Mouse (Mus musculus) kidney, adult 18-20 months (tissue): ENCODE measurements at regions not wholly inside any gene's neighbourhood (a gene's known extent, or its start where the extent isn't known, plus 50 kb on each side); places are given as distances from the start of the nearest gene placed in this dataset.

ENCODE experiments used
- DNase-seq: peaks from one replicate; pipeline ENCODE4 v3.0.0; 2021

GRCm38 (mm10) chr11:31784332-31784901 is 87.6 kb upstream of the Cpeb4 start:
- no peak for DNase-seq

DNA sequence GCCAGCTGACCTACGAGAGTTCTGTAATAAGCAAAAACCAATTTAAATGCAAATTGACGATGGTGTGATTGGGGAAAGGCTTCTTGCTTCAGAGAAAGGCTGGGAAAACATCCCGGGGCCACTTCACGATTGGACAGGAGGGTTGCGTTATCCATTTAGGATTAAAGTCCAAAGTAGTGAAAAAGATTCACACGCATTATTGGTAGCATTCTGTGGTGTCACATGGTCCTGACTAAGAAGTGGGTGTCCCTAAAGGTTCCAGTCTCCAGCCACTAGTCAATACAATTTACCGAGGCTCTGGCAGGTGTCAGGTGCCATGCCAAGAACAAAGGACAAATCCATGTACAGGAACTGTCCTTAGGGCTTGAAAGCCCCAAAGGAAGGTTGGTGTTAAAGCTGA is 86.9 kb upstream of the Cpeb4 start:
- DNase-seq: no peak

DNA sequence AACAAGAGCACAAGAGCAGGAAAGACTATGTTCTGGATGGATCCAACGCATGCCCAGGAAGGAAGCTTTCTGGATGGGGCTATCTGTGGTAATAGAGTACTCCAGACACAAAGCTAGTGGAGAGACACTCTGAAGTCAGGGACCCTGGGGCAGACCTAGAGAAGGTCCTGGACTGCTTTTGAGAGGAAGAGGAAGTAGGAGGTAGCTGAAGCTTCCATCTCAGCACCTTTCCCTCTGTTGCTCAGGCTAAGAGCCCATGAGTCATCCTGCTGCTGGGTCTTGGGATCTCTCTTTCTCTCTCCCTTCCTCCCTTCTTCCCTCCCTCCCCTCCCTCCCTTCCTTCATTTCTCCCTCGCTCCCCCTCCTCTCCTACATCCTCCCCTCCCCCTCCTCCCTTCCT is 84.6 kb upstream of the Cpeb4 start:
- DNase-seq: no peak

GRCm38 (mm10) chr11:31787917-31788703 is 83.9 kb upstream of the Cpeb4 start:
- DNase-seq: no peak

- no peak for DNase-seq
These were observed 82.0 kb upstream of the Cpeb4 start for GRCm38 (mm10) chr11:31789967-31790366.

DNA sequence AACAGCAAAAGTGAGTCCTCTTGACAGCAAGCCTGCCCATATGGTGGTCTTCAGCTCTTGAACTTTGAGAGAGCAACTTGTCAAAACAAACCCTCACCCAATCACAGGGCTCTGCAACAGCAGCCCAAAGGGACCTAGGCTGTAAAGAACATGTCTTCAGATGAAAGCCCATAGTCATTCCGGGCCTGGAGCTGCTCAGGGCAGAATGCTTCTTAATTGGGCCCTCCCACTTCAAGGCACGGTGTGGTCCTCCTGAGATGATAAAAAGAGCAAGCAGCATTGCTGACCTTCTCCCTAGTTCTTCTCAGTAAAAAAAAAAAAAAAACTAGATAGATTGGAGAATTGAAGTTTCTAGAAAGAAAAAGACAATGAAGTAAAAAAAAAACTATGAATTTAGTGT is 80.7 kb upstream of the Cpeb4 start:
- no peak for DNase-seq

GRCm38 (mm10) chr11:31795084-31795483 is 76.9 kb upstream of the Cpeb4 start:
- no peak for DNase-seq

DNA sequence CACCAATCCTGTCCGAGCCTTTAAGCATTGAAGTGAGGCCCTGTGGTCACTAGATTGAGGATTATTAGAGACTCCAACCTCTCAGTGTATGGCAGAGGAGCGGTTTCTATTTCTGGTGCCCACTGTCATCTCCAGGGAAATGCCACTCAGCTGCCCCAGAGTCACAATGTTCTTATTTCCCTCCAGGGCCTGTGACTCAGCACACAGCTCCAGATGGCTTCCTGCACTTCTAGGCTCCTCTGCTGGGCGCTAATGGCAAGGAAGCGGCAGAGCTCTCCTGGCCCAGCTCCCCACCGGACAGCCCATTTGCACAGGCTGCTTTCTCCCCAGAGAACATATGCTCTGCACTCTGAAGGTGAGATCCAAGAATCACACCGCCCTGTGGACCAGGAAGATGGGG is 75.8 kb upstream of the Cpeb4 start:
- DNase-seq: no peak

GRCm38 (mm10) chr11:31801575-31801974 is 70.4 kb upstream of the Cpeb4 start:
- DNase-seq: peak; percentile 80

DNA sequence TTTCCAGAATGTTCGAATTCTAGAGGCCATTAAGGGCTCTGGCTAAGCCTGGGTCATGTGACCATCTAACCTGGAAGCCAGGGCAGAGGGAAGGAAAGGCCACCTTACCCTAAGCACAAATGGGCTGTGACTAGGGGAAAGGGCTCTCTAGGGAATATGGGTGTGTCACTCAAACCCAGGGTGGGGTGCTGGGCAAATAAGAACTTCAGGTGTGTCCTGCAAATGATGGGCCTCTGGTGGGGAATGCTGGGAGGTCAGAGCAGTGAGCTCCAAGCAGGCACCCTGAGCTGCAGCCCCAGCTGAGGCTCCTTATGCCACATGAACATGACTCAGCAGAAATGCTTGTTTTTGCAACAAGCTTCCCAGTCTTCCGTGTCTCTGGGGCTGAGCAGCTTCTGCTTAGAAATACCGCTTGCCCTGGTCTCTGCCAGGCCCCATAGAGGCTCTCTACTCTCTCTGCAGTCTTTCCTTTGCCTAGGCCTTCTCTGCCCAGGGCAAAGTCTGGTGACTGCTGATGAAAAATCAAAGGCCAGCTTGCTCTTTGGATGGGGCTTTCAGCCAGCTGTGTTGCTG is 68.6 kb upstream of the Cpeb4 start:
- DNase-seq: peak; percentile 57

DNA sequence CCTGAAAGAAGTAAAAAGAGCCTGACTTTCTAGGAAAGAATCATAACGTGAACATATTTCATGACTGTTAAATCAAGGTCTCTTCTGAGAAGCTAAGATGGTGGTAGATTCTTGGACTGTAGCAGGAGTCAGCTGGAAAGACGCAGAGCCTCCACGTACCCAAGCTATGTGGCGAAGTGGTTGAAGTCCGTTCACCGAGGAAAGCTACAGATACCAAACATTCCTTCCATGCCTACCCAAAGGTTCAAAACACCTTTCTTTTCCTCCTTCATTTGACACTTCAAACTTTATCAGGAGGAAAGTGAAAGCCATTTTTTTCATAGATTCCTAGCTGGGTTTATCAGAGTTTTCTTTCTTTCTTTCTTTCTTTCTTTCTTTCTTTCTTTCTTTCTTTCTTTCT is 67.5 kb upstream of the Cpeb4 start:
- DNase-seq: no peak

DNA sequence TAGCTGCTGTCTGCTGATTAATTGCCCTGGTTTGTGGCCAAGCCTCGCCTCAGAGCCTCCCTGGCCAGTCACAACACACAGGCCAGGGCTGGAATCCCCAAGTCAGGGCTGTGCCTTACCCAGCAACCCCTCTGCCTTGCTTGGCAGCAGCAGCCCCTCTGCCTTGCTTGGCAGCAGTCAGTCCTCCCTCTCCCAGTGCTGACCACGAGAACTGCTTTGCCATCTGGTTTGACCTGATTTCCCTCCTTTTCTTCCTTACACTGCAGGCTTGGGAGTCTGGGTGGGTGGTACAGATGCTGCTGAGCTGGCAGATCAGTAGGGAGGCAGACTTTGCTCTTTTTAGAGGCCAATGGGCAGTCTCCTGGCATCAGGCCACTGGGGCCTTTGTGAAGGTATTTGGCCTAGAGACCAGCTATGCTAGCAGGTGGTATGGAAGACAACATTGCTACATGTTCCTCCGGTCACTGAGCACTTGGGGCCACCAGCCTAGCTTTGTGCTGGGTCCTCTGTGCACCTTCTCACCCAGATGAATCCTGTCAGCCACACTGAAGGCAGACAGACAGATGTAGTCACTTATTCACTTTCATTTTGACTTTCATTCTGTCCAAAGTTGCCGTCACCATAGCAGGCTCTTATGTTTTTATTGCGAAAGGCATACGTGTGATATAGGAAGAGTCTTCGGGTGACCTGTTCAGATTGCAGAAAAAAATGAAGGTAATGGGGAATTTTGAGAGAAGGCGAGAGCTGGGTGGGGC is 64.4 kb upstream of the Cpeb4 start:
- peak; percentile 88 for DNase-seq

DNA sequence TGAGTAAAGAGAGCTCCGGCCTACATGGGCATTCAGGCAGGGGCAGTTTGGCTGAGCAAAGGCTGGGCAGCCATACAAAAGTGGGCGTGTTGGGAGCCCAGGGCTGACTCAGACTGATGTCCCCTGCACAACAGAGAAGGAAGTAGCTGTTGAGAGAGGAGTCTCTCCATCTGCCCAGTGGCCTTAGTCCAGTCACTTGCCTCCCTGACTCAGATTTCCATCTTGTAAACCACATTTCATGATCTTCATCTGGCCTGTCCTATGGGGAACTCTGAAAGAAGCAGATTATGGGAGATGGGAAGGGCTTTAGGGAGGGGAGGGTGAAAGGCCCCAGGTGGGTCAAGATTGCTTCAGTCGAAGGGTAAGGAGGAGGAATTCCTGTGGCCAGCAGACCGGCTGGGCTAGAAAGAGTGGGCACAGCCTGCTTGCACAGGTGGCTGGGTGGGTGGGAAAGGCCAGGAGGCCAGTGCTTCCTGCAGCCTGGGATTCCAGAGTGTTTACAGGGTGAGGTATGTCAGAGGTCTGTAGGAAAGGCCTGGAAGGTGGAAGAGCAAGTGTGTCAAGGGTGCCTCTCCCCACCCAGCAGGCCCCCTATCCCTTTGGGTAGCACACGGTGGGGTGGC is 63.7 kb upstream of the Cpeb4 start:
- no peak for DNase-seq

GRCm38 (mm10) chr11:31810011-31810786 is 61.8 kb upstream of the Cpeb4 start:
- DNase-seq: no peak

GRCm38 (mm10) chr11:31812215-31812614 is 59.8 kb upstream of the Cpeb4 start:
- no peak for DNase-seq

GRCm38 (mm10) chr11:31814616-31815015 is 57.4 kb upstream of the Cpeb4 start:
- DNase-seq: no peak

DNA sequence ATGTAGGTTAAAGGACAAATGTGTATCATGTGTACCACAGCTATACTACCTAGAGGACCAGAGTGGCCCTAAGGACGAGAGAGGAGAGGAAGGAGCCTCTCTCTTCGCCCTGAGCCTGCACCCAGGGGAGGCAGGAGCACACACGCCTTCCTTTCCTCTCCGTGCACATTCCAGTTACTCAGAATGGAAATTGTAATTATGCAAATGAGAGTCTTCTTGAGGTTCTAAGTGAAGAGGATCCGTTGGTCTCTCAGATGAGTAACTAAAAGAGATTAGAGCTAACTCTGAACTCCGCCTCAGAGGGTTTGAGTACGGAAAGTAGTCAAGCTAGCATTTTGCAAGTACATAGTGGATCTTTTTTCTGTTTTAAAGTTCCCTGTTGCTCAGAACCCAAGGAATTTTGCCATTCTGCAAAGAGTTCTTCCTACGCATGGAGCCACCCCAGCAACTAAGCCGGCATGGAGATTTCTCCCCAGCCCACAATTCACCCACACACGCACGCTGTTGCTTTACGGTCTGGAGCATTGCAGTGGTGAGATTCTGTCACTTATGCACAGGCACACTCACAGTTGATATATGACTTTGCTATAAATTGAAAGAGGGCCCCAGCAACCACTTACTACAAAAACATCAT is 56.0 kb upstream of the Cpeb4 start:
- DNase-seq: no peak

DNA sequence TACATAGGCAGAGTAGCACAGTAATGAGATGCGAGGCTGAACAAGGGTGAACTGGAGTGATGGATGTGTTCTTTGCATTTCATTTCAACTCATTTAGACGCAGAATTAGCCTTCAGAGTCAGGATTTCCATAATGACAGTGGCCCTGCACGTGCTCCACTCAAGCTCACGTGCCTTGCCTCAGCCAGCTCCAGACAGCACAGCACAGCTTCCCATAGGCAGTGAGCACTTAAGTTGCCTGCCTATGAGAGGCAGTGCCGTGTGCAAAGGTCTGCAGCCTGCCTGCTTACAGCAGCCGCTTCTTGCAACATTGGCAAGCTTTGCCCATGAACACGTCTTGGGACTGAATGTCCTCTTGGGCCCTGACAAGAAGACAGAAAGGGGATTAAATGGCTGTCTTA is 54.0 kb upstream of the Cpeb4 start:
- no peak for DNase-seq

GRCm38 (mm10) chr11:31819964-31820363 is 52.0 kb upstream of the Cpeb4 start:
- no peak for DNase-seq

- DNase-seq: peak; percentile 65
These were observed 50.3 kb upstream of the Cpeb4 start for GRCm38 (mm10) chr11:31821479-31822411.
